Mouse (Mus musculus) small intestine, adult 2 months (tissue): ENCODE results near the gene Oasl1. TPM values are rescaled to one million over a fixed set of nuclear protein-coding genes. Genes with fewer than 3 reads are reported as not detected.

Experiments
- H3K27ac ChIP-seq: fragments of 200-500 bp; 2 replicates; pipeline ENCODE4 v1.5.1; 2012; ENCODE audit warnings: low read depth, low read length, control low read depth, inconsistent platforms; ENCODE audit not compliant: insufficient read depth
- H3K27me3 ChIP-seq: fragments of 200-500 bp; 2 replicates; pipeline ENCODE4 v1.6.1; 2012; ENCODE audit warnings: mild to moderate bottlenecking, moderate library complexity, low read length, inconsistent platforms; ENCODE audit not compliant: control insufficient read depth, insufficient read depth
- H3K36me3 ChIP-seq: fragments of 200-500 bp; 2 replicates; pipeline ENCODE4 v1.6.1; 2012; ENCODE audit warnings: mild to moderate bottlenecking, low read length, control low read depth, inconsistent platforms; ENCODE audit not compliant: control insufficient read depth, insufficient read depth
- H3K4me1 ChIP-seq: fragments of 200-500 bp; 2 replicates; pipeline ENCODE4 v1.6.1; 2012; ENCODE audit warnings: low read length, inconsistent platforms, mixed read lengths; ENCODE audit not compliant: control insufficient read depth, insufficient read depth, insufficient read length
- H3K4me3 ChIP-seq: fragments of 200-500 bp; 2 replicates; pipeline ENCODE4 v1.5.1; 2012; ENCODE audit warnings: low read depth, mild to moderate bottlenecking, control low read depth, inconsistent platforms, low read length, moderate library complexity
- CTCF ChIP-seq: fragments of 200-500 bp; IDR thresholded peaks from 2 replicates; pipeline ENCODE4 v1.5.1; 2012; ENCODE audit warnings: low read depth, mild to moderate bottlenecking, control low read depth, inconsistent platforms, low read length, moderate library complexity, mixed read lengths; ENCODE audit not compliant: insufficient replicate concordance, insufficient read length; ENCODE audit errors: extremely low read depth
- POLR2A ChIP-seq: fragments of 200-500 bp; IDR thresholded peaks from 2 replicates; pipeline ENCODE4 v1.6.1; 2012; ENCODE audit warnings: low read depth, mild to moderate bottlenecking, control low read depth, inconsistent platforms, low read length, moderate library complexity
- WGBS: fragments of 180-500 bp; shearing (Covaris S2); methylation state at CpG from one replicate; pipeline ENCODE4 v1.1.7; 2018; 5-methylcytosine and 5-hydroxymethylcytosine counted together
- polyA plus RNA-seq: library from polyadenylated mRNA; depleted of rRNA; stranded (reverse); fragments of >200 nt; gene quantifications from 2 replicates; pipeline ENCODE4 v1.2.3, GENCODE M21; 2012

The Oasl1 gene
- polyA plus RNA-seq, 1 experiment: 139 TPM

DNA sequence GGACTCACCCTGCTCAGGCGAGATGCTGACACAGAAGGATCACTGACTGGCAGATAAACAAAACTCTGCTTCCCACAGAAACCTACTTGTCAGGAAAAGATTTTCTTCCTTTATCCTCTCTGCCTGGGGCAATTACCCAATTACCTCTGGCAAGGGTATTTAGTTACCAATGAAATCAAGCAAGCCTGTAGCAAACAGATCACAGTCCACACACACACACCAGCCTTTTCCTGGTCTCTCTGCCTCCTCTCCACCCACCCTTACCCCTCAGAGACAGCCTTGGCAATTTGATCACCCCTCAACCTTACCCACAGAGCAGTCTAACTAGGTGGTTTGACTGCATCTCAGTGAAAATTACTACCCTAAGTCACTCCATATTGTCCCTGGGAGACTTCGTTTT lies 34.0 kb upstream of the Oasl1 start:
- Histone ChIP-seq H3K36me3 (no peaks in the 10 kb centered on the region), H3K27ac (no peak overlapping the region), H3K4me1 (no peaks in the 10 kb centered on the region), H3K4me3 (no peak overlapping the region), H3K27me3 (no peaks in the 10 kb centered on the region)
- WGBS: 85% methylated on average over 2 of the region's 2 CpGs
- no peak for TF ChIP-seq CTCF
- TF ChIP-seq POLR2A: no peak

DNA sequence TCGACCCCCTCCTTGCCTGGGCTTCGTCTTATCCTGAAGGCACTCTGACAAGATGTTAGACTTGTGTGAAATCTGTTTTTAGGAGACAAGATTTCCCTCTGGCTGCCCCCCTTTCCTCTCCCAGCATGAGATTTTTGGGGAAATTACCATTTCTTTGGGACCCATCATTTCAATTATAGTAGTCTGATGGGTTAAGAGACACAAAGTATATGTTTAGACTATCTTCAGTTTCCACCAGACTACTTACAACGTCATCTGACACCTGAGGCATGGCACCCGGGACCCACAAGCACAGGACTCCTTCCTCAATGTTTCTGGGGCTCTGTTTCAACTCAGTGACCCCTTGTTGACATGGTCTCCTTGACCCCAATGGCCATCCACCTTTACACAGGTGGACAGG lies 27.5 kb upstream of the Oasl1 start:
- no peaks in the 10 kb centered on the region for H3K27me3 ChIP-seq
- H3K27ac ChIP-seq: no peak overlapping the region
- H3K4me1 ChIP-seq: peaks cover 6% of the 10 kb centered on the region; the same call in 1 of the 2 replicates
- WGBS: 95% methylated on average over 4 of the region's 4 CpGs
- no peak overlapping the region for H3K4me3 ChIP-seq
- H3K36me3 ChIP-seq: peaks cover 4% of the 10 kb centered on the region
- TF ChIP-seq CTCF (no peak), POLR2A (no peak)

GRCm38 (mm10) chr5:114896688-114897373 lies 26.2 kb upstream of the Oasl1 start, which contains the start of gene Oasl2:
TSS of gene Oasl2 (plus strand) at chr5:114896936.
- peaks cover 6% of the 10 kb centered on the region; the same call in 1 of the 2 replicates for H3K4me1 ChIP-seq
- no peak for TF ChIP-seq POLR2A
- TF ChIP-seq CTCF: no peak
- 33% methylated on average over 13 of the region's 13 CpGs for WGBS
- peak within 1 kb of the TSS; percentile 88 for H3K27ac ChIP-seq
- peaks cover 10% of the 10 kb centered on the region for H3K36me3 ChIP-seq
- no peaks in the 10 kb centered on the region for H3K27me3 ChIP-seq
- H3K4me3 ChIP-seq: peak within 1 kb of the TSS; percentile 72

DNA sequence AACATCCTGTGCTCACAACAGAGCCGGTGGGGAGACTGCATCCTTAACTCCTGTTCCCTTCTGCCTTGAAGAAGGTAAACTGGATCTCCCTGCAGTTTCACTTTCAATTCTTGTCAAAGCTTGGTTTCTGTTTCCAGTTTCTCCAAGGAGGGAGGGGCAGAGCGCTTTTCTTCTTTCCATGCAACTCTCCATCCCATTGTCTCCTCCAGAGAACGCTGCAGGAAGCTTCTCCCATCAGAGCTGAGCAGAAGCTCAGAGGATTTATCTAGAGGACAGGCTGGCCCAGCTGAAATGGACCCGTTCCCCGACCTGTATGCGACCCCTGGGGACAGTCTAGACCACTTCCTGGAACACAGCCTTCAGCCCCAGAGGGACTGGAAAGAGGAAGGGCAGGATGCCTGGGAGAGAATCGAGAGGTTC lies 25.7 kb upstream of the Oasl1 start:
- H3K4me1 ChIP-seq: peaks cover 6% of the 10 kb centered on the region; the same call in 1 of the 2 replicates
- peak overlapping the region; percentile 72 for H3K4me3 ChIP-seq
- H3K27me3 ChIP-seq: no peaks in the 10 kb centered on the region
- WGBS: under 1% methylated on average over 7 of the region's 7 CpGs
- H3K27ac ChIP-seq: peak overlapping the region; percentile 88
- H3K36me3 ChIP-seq: peaks cover 16% of the 10 kb centered on the region
- no peak for TF ChIP-seq CTCF
- TF ChIP-seq POLR2A: no peak; the same call in 1 of the 2 replicates

DNA sequence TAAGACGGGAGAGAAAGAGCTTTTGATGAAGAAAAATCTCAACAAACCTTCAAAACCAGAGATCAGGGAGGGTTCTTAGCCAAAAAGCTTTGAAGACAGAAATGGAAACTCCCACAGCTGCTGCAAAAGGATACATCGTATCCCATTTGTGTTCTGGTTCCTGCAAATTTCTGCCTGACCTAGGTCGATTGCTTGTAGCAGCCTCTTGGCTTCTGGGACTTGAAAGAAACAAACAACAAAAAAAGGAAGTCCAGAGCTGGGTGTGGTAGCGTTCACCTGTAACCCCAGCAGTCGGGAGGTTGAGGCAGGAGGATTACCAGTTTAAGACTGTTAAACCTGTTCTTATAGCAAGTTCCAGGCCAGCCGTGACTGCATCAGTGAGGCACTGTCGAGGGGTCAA lies 24.2 kb upstream of the Oasl1 start:
- peaks cover 24% of the 10 kb centered on the region for H3K36me3 ChIP-seq
- no peak for TF ChIP-seq POLR2A
- TF ChIP-seq CTCF: no peak
- WGBS: 72% methylated on average over 7 of the region's 7 CpGs
- H3K4me3 ChIP-seq: peak overlapping the region; percentile 34
- H3K27me3 ChIP-seq: no peaks in the 10 kb centered on the region
- H3K27ac ChIP-seq: no peak overlapping the region
- peaks cover 6% of the 10 kb centered on the region; the same call in 1 of the 2 replicates for H3K4me1 ChIP-seq

DNA sequence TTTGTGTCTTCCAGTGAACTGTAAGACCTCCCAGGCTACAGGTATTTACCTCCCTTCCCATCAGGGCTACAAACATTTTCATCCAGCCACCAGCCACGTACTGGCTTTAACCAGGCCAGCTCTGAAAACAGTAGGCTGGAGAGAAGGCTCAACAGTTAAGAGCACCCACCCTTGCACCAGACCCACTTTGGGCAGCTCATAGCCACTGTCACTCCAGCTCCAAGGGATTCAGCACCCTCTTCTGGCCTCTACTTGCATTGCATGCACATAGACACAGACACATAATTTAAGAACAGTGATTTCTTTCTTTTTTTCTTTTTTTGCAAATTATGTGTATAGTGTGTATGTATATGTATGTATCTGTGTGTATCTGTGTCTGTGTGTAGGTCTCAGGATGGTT lies 20.6 kb upstream of the Oasl1 start:
- no peaks in the 10 kb centered on the region for H3K27me3 ChIP-seq
- peaks cover 52% of the 10 kb centered on the region for H3K36me3 ChIP-seq

GRCm38 (mm10) chr5:114908598-114909305 lies 14.3 kb upstream of the Oasl1 start:
- 79% methylated on average over 13 of the region's 13 CpGs for WGBS
- no peak overlapping the region for H3K27ac ChIP-seq
- TF ChIP-seq CTCF (no peak), POLR2A (no peak)
- no peak overlapping the region for H3K4me3 ChIP-seq
- no peaks in the 10 kb centered on the region for H3K27me3 ChIP-seq
- H3K36me3 ChIP-seq: peaks cover 65% of the 10 kb centered on the region
- H3K4me1 ChIP-seq: no peaks in the 10 kb centered on the region

More for the DNA sequence above, 20.6 kb upstream of the Oasl1 start:
- Histone ChIP-seq H3K4me3 (no peak overlapping the region), H3K4me1 (no peaks in the 10 kb centered on the region; the same call in 1 of the 2 replicates), H3K27ac (no peak overlapping the region)
- TF ChIP-seq POLR2A: no peak
- TF ChIP-seq CTCF: peak; percentile 64; the same call in 1 of the 2 replicates
- 68% methylated on average over 1 of the region's 1 CpGs for WGBS
